Mouse (Mus musculus): Measurements from ENCODE around the gene Ehd1. TPM values are rescaled to one million over a fixed set of nuclear protein-coding genes. Genes with fewer than 3 reads are reported as not detected.
"Not testable (repeated sequence)": the region's sequence is repeated elsewhere in the genome, so short reads cannot be mapped to it uniquely, and the experiment has no call there.

Gene Ehd1
- polyA plus RNA-seq, 2 experiments: 38.0 to 81.6 TPM

GRCm38 (mm10) chr19:6307733-6308531 is 31.4 kb downstream of the Ehd1 start:
- Histone ChIP-seq H3K4me3 (ENCODE audit: insufficient read depth in 1 of 2, low read depth in 2 of 2, low read length in 2 of 2) (no peak overlapping the region), H3K36me3 (replicated peaks; ENCODE audit: control insufficient read depth, insufficient read depth, low read depth) (no peaks in the 10 kb centered on the region), H3K27ac (no peak overlapping the region), H3K4me1 (replicated peaks; ENCODE audit: control insufficient read depth in 2 of 2, insufficient read depth in 2 of 2, low read length in 1 of 2) (peaks cover 3 to 31% of the 10 kb centered on the region in 2 experiments), H3K27me3 (ENCODE audit: control insufficient read depth, insufficient read depth, low read length) (no peaks in the 10 kb centered on the region), H3K4me2 (ENCODE audit: low read depth) (no peak overlapping the region; the same call in 1 of the 2 replicates), H3K9ac (replicated peaks) (no peak overlapping the region), H3K9me3 (ENCODE audit: control insufficient read depth, low read length) (no peaks in the 10 kb centered on the region)
- 64% methylated on average over 9 of the region's 9 CpGs for WGBS (ENCODE audit: insufficient replicate concordance)
- TF ChIP-seq CTCF (IDR thresholded peaks at IDR 0.05; ENCODE audit: low read depth) (no peak), EP300 (IDR thresholded peaks at IDR 0.05; ENCODE audit: low read depth) (no peak)
- DNase-seq (ENCODE audit: low read depth in 3 of 3, low spot score in 3 of 3) (no peak), ATAC-seq (ENCODE audit: insufficient read depth) (no peak)

DNA sequence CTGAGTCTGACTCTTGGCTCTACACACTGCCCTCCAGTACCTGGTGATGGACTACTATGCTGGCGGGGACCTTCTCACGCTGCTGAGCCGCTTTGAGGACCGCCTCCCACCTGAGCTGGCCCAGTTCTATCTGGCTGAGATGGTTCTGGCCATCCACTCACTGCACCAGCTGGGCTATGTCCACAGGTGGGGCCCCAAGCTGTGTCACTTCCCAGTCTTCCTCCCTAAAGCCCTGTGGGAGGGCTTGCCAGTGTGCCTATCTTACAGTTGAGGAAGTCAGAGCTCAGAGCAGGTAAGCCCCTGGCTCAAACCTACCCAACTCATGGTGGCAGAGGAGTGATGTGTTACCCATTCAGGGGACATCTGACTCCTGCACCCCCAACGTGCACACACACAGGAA is 33.7 kb downstream of the Ehd1 start:
- Histone ChIP-seq H3K4me2 (ENCODE audit: low read depth) (no peak overlapping the region), H3K27ac (no peak overlapping the region), H3K4me1 (replicated peaks; ENCODE audit: control insufficient read depth in 2 of 2, insufficient read depth in 2 of 2, low read length in 1 of 2) (peaks cover 2 to 19% of the 10 kb centered on the region in 2 experiments; a peak in 3 of 4 replicates), H3K36me3 (replicated peaks; ENCODE audit: control insufficient read depth, insufficient read depth, low read depth) (no peaks in the 10 kb centered on the region), H3K4me3 (ENCODE audit: insufficient read depth in 1 of 2, low read depth in 2 of 2, low read length in 2 of 2) (no peak overlapping the region), H3K27me3 (ENCODE audit: control insufficient read depth, insufficient read depth, low read length) (no peaks in the 10 kb centered on the region), H3K9ac (replicated peaks) (no peak overlapping the region), H3K9me3 (ENCODE audit: control insufficient read depth, low read length) (no peaks in the 10 kb centered on the region)
- no peak for TF ChIP-seq CTCF (IDR thresholded peaks at IDR 0.05; ENCODE audit: low read depth)
- TF ChIP-seq EP300 (IDR thresholded peaks at IDR 0.05; ENCODE audit: low read depth): no peak
- WGBS (ENCODE audit: insufficient replicate concordance): 73% methylated on average over 5 of the region's 5 CpGs
- DNase-seq (ENCODE audit: low read depth in 3 of 3, low spot score in 3 of 3): no peak
- no peak for ATAC-seq (ENCODE audit: insufficient read depth)

DNA sequence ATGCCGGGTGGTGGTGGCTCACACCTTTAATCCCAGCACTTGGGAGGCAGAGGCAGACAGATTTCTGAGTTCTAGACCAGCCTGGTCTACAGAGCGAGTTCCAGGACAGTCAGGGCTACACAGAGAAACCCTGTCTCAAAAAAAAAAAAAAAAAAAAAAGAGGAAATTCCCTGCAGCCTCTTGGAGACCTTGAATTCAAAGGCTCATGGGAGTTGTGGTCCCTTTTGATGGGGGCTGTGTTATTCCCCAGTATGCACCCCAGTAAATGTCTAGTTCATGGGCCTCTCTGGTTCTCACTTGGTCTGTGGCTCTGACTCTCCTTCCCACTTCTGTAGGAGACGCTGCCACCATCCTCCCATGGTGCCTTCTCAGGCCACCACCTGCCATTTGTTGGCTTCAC is 35.3 kb downstream of the Ehd1 start:
- WGBS (ENCODE audit: insufficient replicate concordance): 67% methylated on average over 3 of the region's 3 CpGs
- not testable (repeated sequence) for H3K36me3 ChIP-seq (replicated peaks; ENCODE audit: control insufficient read depth, insufficient read depth, low read depth); H3K27me3 ChIP-seq (ENCODE audit: control insufficient read depth, insufficient read depth, low read length); ATAC-seq (ENCODE audit: insufficient read depth); DNase-seq (ENCODE audit: low read depth in 3 of 3, low spot score in 3 of 3); H3K9ac ChIP-seq (replicated peaks); H3K4me2 ChIP-seq (ENCODE audit: low read depth); H3K27ac ChIP-seq; H3K4me3 ChIP-seq (ENCODE audit: insufficient read depth in 1 of 2, low read depth in 2 of 2, low read length in 2 of 2); H3K9me3 ChIP-seq (ENCODE audit: control insufficient read depth, low read length)
- H3K4me1 ChIP-seq (replicated peaks; ENCODE audit: control insufficient read depth in 2 of 2, insufficient read depth in 2 of 2, low read length in 1 of 2): peaks cover 2 to 13% of the 10 kb centered on the region in 2 experiments; a peak in 3 of 4 replicates

DNA sequence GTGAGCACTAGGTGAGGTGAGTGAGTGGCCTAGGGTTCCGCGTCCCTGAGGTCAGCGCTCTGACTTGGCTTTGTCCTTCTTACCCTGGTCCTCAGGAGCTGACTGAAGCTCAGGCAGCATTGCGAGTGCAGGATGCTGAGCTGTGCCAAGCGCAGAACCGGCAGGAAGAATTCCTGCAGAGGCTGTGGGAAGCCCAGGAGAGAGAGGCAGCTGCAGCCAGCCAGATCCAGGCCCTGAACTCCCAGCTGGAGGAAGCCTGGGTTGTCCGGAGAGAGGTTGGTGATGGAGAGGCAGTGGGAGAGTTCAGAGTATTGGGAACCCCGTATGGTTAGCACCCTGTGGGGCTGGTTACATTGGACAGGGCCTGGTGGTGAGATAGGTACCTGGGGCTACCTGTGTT is 37.3 kb downstream of the Ehd1 start:
- no peaks in the 10 kb centered on the region for H3K4me1 ChIP-seq (replicated peaks; ENCODE audit: control insufficient read depth in 2 of 2, insufficient read depth in 2 of 2, low read length in 1 of 2)
- no peak overlapping the region for H3K27ac ChIP-seq
- H3K27me3 ChIP-seq (ENCODE audit: control insufficient read depth, insufficient read depth, low read length): no peaks in the 10 kb centered on the region
- H3K4me2 ChIP-seq (ENCODE audit: low read depth): no peak overlapping the region
- DNase-seq (ENCODE audit: low read depth in 3 of 3, low spot score in 3 of 3): no peak
- H3K9ac ChIP-seq (replicated peaks): no peak overlapping the region
- WGBS (ENCODE audit: insufficient replicate concordance): 85% methylated on average over 8 of the region's 8 CpGs
- no peak for ATAC-seq (ENCODE audit: insufficient read depth)
- H3K9me3 ChIP-seq (ENCODE audit: control insufficient read depth, low read length): no peaks in the 10 kb centered on the region
- TF ChIP-seq CTCF (IDR thresholded peaks at IDR 0.05; ENCODE audit: low read depth) (no peak), EP300 (IDR thresholded peaks at IDR 0.05; ENCODE audit: low read depth) (no peak)
- H3K4me3 ChIP-seq (ENCODE audit: insufficient read depth in 1 of 2, low read depth in 2 of 2, low read length in 2 of 2): no peak overlapping the region
- H3K36me3 ChIP-seq (replicated peaks; ENCODE audit: control insufficient read depth, insufficient read depth, low read depth): peaks cover 3% of the 10 kb centered on the region; the same call in 1 of the 2 replicates

DNA sequence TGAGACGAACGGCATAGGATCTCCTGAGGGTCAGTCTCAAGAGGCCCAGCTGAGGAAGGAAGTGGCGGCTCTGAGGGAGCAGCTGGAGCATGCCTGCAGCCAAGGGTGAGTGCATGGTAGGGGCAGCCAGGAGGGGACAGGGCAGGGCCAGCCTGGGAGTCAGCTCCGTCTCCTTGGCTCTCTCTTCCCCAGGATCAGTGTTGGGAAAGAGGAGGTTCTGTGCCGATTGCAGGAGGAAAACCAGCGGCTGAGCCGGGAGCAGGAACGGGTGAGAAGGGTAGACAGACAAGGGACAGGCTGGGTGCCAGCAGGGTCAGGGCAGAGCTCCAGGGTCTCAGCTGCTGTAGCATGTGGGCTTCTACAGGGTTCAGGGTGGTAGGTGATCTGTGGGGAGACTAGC is 38.0 kb downstream of the Ehd1 start:
- TF ChIP-seq EP300 (IDR thresholded peaks at IDR 0.05; ENCODE audit: low read depth): no peak
- no peak for TF ChIP-seq CTCF (IDR thresholded peaks at IDR 0.05; ENCODE audit: low read depth)
- no peaks in the 10 kb centered on the region for H3K4me1 ChIP-seq (replicated peaks; ENCODE audit: control insufficient read depth in 2 of 2, insufficient read depth in 2 of 2, low read length in 1 of 2)
- WGBS (ENCODE audit: insufficient replicate concordance): 62% methylated on average over 8 of the region's 8 CpGs
- no peak overlapping the region for H3K9ac ChIP-seq (replicated peaks)
- no peaks in the 10 kb centered on the region for H3K9me3 ChIP-seq (ENCODE audit: control insufficient read depth, low read length)
- no peak overlapping the region for H3K4me3 ChIP-seq (ENCODE audit: insufficient read depth in 1 of 2, low read depth in 2 of 2, low read length in 2 of 2)
- no peak overlapping the region for H3K4me2 ChIP-seq (ENCODE audit: low read depth)
- no peak overlapping the region for H3K27ac ChIP-seq
- no peak for ATAC-seq (ENCODE audit: insufficient read depth)
- no peaks in the 10 kb centered on the region for H3K27me3 ChIP-seq (ENCODE audit: control insufficient read depth, insufficient read depth, low read length)
- peaks cover 3% of the 10 kb centered on the region; the same call in 1 of the 2 replicates for H3K36me3 ChIP-seq (replicated peaks; ENCODE audit: control insufficient read depth, insufficient read depth, low read depth)
- no peak for DNase-seq (ENCODE audit: low read depth in 3 of 3, low spot score in 3 of 3)

Data from liver, embryonic 14.5 days (tissue).